Mouse (Mus musculus): Measurements from ENCODE around the gene Pkig. TPM values are rescaled to one million over a fixed set of nuclear protein-coding genes. Genes with fewer than 3 reads are reported as not detected.
A peak's percentile ranks its signal among the peaks of the same experiment; 100 is the strongest.

The Pkig gene
- polyA plus RNA-seq, 1 experiment from 2014 or later: 134 TPM

DNA sequence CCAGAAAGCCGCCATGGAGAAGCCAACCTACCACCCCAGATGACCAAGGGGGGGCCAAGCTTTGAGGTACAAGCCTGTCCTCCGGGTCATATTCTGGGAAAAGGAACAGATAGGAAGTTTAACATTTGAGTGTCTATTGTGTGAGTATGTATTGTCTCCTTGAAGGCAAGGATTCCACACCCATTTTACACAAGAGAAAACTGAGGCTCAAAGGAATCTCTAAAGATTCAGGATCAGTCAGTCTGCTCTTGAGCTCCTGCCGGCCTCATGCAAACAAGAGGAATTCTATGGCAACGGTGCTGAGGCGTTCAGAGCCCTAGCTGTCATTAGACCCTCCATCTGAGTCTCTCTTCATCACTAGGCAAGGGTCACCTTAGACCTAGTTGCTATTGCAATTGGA is 84.5 kb downstream of the Pkig start:
- ATAC-seq: no peak
- no peaks in the 10 kb centered on the region for H3K9me3 ChIP-seq (replicated peaks; ENCODE audit: control insufficient read depth, low read length, poor library complexity, severe bottlenecking)
- no peak overlapping the region for H3K4me3 ChIP-seq (ENCODE audit: low read depth, low read length)
- H3K4me1 ChIP-seq (ENCODE audit: control insufficient read depth, insufficient read depth, low read length): no peaks in the 10 kb centered on the region
- H3K27ac ChIP-seq (ENCODE audit: low read length): no peak overlapping the region
- no peaks in the 10 kb centered on the region for H3K36me3 ChIP-seq (ENCODE audit: control insufficient read depth, insufficient read depth, low read length)
- H3K27me3 ChIP-seq (ENCODE audit: control insufficient read depth, insufficient read depth, low read depth, low read length): no peaks in the 10 kb centered on the region
- no peak overlapping the region for H3K9ac ChIP-seq (ENCODE audit: low read depth, low read length)
- 71% methylated on average over 5 of the region's 5 CpGs for WGBS
- H3K4me2 ChIP-seq (ENCODE audit: low read length): no peak overlapping the region

DNA sequence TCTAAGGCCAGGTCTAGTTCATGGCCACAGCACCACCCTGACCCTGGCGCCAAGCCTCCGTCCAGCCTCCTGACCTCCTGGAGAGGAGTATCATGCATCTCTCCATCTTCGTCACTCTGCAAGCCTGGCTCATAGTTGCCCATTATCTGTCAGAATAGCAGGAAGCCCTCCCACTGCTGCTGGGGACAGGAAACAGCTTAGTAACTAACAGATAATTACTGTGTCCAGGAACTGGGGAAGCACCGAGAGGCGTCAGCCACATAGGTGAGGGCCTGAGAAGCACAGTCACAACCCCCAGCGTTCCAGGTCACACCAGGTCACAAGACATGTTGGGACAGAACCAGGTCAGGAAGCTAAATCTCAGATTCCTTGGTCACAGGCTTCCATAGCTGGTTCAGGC is 85.2 kb downstream of the Pkig start:
- no peak; the same call in 1 of the 2 replicates for ATAC-seq
- WGBS: 77% methylated on average over 6 of the region's 6 CpGs
- no peaks in the 10 kb centered on the region for H3K36me3 ChIP-seq (ENCODE audit: control insufficient read depth, insufficient read depth, low read length)
- no peaks in the 10 kb centered on the region for H3K27me3 ChIP-seq (ENCODE audit: control insufficient read depth, insufficient read depth, low read depth, low read length)
- no peak overlapping the region for H3K4me2 ChIP-seq (ENCODE audit: low read length)
- H3K9me3 ChIP-seq (replicated peaks; ENCODE audit: control insufficient read depth, low read length, poor library complexity, severe bottlenecking): no peaks in the 10 kb centered on the region
- H3K4me3 ChIP-seq (ENCODE audit: low read depth, low read length): no peak overlapping the region
- no peaks in the 10 kb centered on the region for H3K4me1 ChIP-seq (ENCODE audit: control insufficient read depth, insufficient read depth, low read length)
- H3K9ac ChIP-seq (ENCODE audit: low read depth, low read length): no peak overlapping the region
- H3K27ac ChIP-seq (ENCODE audit: low read length): no peak overlapping the region

DNA sequence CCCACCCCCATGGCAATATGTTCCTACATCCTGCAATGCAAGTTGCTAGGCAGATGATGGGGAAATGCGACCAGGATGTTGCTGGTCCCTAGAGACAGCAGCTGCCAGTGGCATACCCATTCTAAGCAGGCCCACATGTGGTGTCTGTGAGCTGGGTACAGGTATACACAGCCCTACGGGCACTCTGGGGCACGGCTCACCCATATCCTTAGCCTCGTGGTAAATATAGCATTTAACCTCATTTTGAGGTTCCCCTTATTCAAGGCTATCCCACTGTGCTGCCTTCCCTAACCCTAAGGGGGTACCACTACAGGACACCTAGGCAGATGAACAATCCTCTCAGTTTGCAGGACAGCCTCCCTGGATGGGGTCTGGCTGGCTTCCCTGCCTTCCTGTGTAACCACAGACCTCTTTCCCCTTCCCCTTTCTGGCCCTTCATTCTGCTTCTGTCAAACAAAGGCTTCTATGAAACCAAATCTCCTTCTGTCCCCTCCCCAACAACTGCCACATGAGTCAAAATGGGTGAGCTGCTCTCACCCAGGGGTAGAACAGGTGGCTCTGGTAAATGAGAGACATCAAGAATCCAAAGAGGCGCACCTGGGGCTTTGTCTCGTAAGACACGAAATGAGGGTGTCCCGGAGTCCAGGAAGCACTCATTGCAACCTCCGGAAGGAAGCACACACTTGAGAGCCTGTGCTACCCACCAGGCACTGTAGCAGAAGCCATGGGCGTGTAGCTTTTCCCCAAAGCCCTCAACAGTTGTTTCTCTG is 86.8 kb downstream of the Pkig start:
- Histone ChIP-seq H3K27ac (ENCODE audit: low read length) (no peak overlapping the region), H3K9ac (ENCODE audit: low read depth, low read length) (no peak overlapping the region), H3K4me3 (ENCODE audit: low read depth, low read length) (no peak overlapping the region), H3K4me1 (ENCODE audit: control insufficient read depth, insufficient read depth, low read length) (peaks cover under 1% of the 10 kb centered on the region; the same call in 1 of the 2 replicates), H3K9me3 (replicated peaks; ENCODE audit: control insufficient read depth, low read length, poor library complexity, severe bottlenecking) (no peaks in the 10 kb centered on the region), H3K27me3 (ENCODE audit: control insufficient read depth, insufficient read depth, low read depth, low read length) (no peaks in the 10 kb centered on the region), H3K4me2 (ENCODE audit: low read length) (no peak overlapping the region), H3K36me3 (ENCODE audit: control insufficient read depth, insufficient read depth, low read length) (no peaks in the 10 kb centered on the region)
- 89% methylated on average over 10 of the region's 10 CpGs for WGBS
- no peak for ATAC-seq

DNA sequence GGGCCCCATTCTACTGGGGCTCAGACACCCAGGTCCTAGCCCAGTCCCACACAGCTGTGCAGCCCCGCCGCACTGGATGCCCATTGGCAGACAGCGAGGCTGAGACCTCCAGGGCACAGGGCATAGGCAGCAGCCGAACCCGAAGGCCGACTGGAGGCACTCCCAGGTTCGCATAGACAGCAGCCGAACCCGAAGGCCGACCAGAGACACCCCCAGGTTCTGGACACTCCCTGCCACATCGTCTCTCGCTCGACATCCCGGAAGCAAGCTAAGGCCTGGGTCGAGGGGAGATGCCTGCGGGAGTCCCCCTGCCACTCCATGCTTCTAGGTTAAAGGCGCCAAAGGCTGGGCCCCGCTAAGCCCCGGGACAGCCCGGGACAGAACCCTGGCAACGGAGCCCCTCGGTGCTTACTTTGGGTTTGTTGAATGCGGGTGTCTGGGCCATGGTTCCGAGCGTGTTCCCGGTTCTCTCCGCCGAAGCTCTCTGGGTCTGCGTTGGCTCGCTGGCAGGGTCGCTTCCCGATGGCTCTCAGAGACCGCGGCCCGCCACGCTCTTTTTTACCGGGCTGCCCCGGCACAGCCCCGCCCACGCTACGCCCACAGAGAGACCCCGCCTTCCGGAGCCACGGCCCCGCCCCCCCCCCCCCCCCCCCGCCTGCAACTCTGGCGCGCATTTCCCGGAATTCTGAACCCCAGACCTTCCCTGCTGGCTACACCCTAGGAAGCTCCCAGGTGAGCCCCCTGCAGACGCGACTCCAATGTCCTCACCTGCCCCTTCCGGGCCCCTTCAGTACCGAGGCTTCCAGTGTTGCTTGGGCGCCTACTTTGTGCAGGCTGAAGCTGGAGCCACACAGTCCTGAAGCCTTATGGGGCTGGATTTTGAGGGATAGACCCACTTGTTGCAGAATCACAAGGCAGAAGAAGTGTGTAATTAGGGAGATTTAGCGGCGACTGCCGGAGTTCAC is 91.7 kb downstream of the Pkig start, which contains the start of gene Ada:
TSS of gene Ada (minus strand) at position 593 of the 965 bp plus-strand sequence.
- H3K4me1 ChIP-seq (ENCODE audit: control insufficient read depth, insufficient read depth, low read length): peaks cover 5% of the 10 kb centered on the region
- peak within 1 kb of the TSS; percentile 97 for H3K4me2 ChIP-seq (ENCODE audit: low read length)
- ATAC-seq: peak; percentile 72
- H3K36me3 ChIP-seq (ENCODE audit: control insufficient read depth, insufficient read depth, low read length): no peaks in the 10 kb centered on the region
- WGBS: under 1% methylated on average over 49 of the region's 57 CpGs
- no peak within 1 kb of the TSS for H3K27ac ChIP-seq (ENCODE audit: low read length)
- peak within 1 kb of the TSS; percentile 55 for H3K4me3 ChIP-seq (ENCODE audit: low read depth, low read length)
- H3K9ac ChIP-seq (ENCODE audit: low read depth, low read length): peak within 1 kb of the TSS; percentile 75
- no peaks in the 10 kb centered on the region; the same call in 1 of the 2 replicates for H3K27me3 ChIP-seq (ENCODE audit: control insufficient read depth, insufficient read depth, low read depth, low read length)
- H3K9me3 ChIP-seq (replicated peaks; ENCODE audit: control insufficient read depth, low read length, poor library complexity, severe bottlenecking): no peaks in the 10 kb centered on the region

DNA sequence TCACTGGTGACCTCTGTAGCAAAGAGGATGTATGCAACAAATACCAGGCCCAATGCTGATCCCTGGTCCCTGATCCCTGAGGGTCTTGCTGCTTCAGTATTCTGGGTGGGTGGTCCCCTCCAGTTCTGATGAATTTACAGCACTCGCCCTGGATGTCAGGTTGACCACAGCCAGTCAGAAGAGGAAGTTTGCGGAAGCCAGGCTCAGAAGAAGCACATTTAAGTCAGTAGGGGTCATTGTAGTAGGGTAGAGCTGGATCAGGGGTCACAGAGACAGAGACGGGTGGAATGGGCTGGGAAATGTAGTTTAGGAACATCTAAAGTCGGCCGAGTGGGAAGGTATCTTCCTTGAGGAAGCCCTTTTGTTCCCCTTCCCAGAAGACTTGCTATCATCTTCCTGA is 96.0 kb downstream of the Pkig start:
- H3K4me1 ChIP-seq (ENCODE audit: control insufficient read depth, insufficient read depth, low read length): peaks cover 5% of the 10 kb centered on the region
- no peak overlapping the region for H3K4me2 ChIP-seq (ENCODE audit: low read length)
- no peak overlapping the region for H3K9ac ChIP-seq (ENCODE audit: low read depth, low read length)
- H3K4me3 ChIP-seq (ENCODE audit: low read depth, low read length): no peak overlapping the region
- WGBS: 87% methylated on average over 5 of the region's 5 CpGs
- no peak for ATAC-seq
- no peak overlapping the region for H3K27ac ChIP-seq (ENCODE audit: low read length)
- no peaks in the 10 kb centered on the region for H3K9me3 ChIP-seq (replicated peaks; ENCODE audit: control insufficient read depth, low read length, poor library complexity, severe bottlenecking)
- no peaks in the 10 kb centered on the region for H3K36me3 ChIP-seq (ENCODE audit: control insufficient read depth, insufficient read depth, low read length)
- no peaks in the 10 kb centered on the region; the same call in 1 of the 2 replicates for H3K27me3 ChIP-seq (ENCODE audit: control insufficient read depth, insufficient read depth, low read depth, low read length)

DNA sequence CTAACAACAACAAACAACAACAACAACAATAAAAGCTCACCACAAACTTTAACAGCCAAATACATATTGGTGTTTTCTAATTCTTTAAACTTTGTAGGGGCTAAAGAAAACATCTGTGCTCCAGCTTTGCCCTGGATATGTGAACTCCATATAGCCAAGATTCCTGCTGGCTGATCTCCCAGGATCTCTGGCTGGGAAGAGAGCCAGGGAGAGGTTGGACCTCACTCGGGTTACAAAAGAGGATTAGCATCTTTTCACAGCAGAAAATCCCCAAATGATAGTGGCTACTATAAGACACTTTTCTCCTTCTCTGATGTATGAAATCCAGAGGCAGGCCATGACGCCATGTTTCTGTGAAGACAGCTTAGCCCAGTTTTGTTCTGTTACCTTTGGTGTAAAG is 98.5 kb downstream of the Pkig start:
- WGBS: 18% methylated on average over 2 of the region's 2 CpGs
- no peak overlapping the region for H3K27ac ChIP-seq (ENCODE audit: low read length)

DNA sequence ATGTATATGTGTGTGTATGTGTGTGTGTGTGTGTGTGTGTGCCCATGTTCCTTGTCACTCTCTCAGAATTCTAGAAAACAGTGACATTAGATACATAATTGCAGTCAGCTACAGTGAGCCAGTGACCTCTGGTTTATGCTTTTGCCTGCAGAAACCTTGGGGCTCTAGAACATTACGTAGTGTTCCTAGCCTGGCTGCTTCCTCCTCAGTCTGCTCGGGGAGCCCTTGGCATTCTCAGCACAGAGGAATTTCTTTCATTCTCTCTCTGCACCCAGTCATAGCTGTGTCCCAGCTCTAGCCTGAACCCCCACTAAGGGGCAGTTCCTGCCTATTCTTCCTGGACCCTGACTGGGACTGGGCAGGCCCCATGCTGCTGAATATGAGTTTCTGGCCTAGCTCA is 100.0 kb downstream of the Pkig start:
- Histone ChIP-seq H3K9me3 (replicated peaks; ENCODE audit: control insufficient read depth, low read length, poor library complexity, severe bottlenecking) (no peaks in the 10 kb centered on the region), H3K4me1 (ENCODE audit: control insufficient read depth, insufficient read depth, low read length) (no peaks in the 10 kb centered on the region), H3K4me3 (ENCODE audit: low read depth, low read length) (no peak overlapping the region), H3K9ac (ENCODE audit: low read depth, low read length) (no peak overlapping the region), H3K4me2 (ENCODE audit: low read length) (no peak overlapping the region), H3K27me3 (ENCODE audit: control insufficient read depth, insufficient read depth, low read depth, low read length) (no peaks in the 10 kb centered on the region), H3K36me3 (ENCODE audit: control insufficient read depth, insufficient read depth, low read length) (no peaks in the 10 kb centered on the region), H3K27ac (ENCODE audit: low read length) (no peak overlapping the region)
- WGBS: 63% methylated on average over 2 of the region's 2 CpGs
- no peak for ATAC-seq

More for the DNA sequence above, 98.5 kb downstream of the Pkig start:
- Histone ChIP-seq H3K4me3 (ENCODE audit: low read depth, low read length) (no peak overlapping the region), H3K9me3 (replicated peaks; ENCODE audit: control insufficient read depth, low read length, poor library complexity, severe bottlenecking) (no peaks in the 10 kb centered on the region), H3K4me2 (ENCODE audit: low read length) (no peak overlapping the region), H3K36me3 (ENCODE audit: control insufficient read depth, insufficient read depth, low read length) (no peaks in the 10 kb centered on the region), H3K4me1 (ENCODE audit: control insufficient read depth, insufficient read depth, low read length) (no peaks in the 10 kb centered on the region), H3K9ac (ENCODE audit: low read depth, low read length) (no peak overlapping the region), H3K27me3 (ENCODE audit: control insufficient read depth, insufficient read depth, low read depth, low read length) (no peaks in the 10 kb centered on the region)
- ATAC-seq: no peak

DNA sequence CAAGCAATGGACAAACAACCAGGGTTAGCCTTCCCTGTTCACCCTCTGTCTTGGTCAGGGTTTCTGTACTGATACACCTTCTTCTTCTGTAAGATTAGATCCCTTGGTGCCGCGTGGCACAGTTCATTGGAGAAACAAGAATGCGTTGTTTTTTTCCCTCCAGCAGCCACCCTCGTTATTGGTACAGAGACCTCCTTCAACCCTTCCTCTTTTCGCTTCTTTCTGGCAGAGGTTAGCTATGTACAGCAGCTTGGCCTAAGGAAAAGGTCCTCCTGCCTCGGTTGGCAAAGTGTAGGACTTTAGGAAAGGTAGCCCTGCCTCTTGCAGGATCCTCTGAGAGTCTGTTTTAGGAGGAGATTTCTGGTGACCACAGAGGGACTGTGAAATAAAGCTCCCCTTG is 102.4 kb downstream of the Pkig start:
- 86% methylated on average over 6 of the region's 6 CpGs for whole genome bisulfite sequencing
- Histone ChIP-seq H3K4me2 (ENCODE audit: low read length) (no peak overlapping the region), H3K4me1 (ENCODE audit: control insufficient read depth, insufficient read depth, low read length) (no peaks in the 10 kb centered on the region), H3K4me3 (ENCODE audit: low read depth, low read length) (no peak overlapping the region), H3K27me3 (ENCODE audit: control insufficient read depth, insufficient read depth, low read depth, low read length) (no peaks in the 10 kb centered on the region), H3K27ac (ENCODE audit: low read length) (no peak overlapping the region), H3K9ac (ENCODE audit: low read depth, low read length) (no peak overlapping the region), H3K36me3 (ENCODE audit: control insufficient read depth, insufficient read depth, low read length) (no peaks in the 10 kb centered on the region), H3K9me3 (replicated peaks; ENCODE audit: control insufficient read depth, low read length, poor library complexity, severe bottlenecking) (no peaks in the 10 kb centered on the region)
- no peak for ATAC-seq

DNA sequence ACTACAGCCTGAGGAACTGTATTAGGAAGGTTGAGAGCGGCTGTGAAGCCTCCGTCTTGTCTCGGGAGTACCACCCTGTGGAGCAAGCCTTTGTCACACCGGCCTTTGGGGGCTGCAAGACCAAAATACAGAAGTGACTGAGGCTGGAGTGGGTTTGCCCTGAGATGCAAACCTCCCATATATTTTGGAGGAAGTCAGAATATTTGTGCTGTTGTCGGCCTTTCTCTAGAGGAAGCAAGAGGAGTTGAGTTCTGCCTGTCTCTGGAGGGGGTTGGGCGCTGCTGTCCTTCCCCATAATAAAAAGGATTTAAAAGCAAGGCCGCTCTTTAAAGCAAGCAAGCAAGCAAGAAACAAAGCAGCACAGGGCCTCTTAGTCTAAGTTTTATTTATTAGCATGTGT is 103.2 kb downstream of the Pkig start:
- no peak overlapping the region for H3K4me3 ChIP-seq (ENCODE audit: low read depth, low read length)
- 84% methylated on average over 7 of the region's 7 CpGs for WGBS

More for the DNA sequence above, 103.2 kb downstream of the Pkig start:
- no peak overlapping the region for H3K4me2 ChIP-seq (ENCODE audit: low read length)
- no peak for ATAC-seq
- no peak overlapping the region for H3K27ac ChIP-seq (ENCODE audit: low read length)
- H3K9ac ChIP-seq (ENCODE audit: low read depth, low read length): no peak overlapping the region
- no peaks in the 10 kb centered on the region for H3K36me3 ChIP-seq (ENCODE audit: control insufficient read depth, insufficient read depth, low read length)
- no peaks in the 10 kb centered on the region for H3K9me3 ChIP-seq (replicated peaks; ENCODE audit: control insufficient read depth, low read length, poor library complexity, severe bottlenecking)
- H3K27me3 ChIP-seq (ENCODE audit: control insufficient read depth, insufficient read depth, low read depth, low read length): no peaks in the 10 kb centered on the region
- no peaks in the 10 kb centered on the region for H3K4me1 ChIP-seq (ENCODE audit: control insufficient read depth, insufficient read depth, low read length)

All from midbrain, embryonic 16.5 days (tissue).